ENCODE assay signal across 8 mouse cellular contexts in genomic region chr14:34154601-34155337, GRCm38 (mm10). TPM values are rescaled to one million over a fixed set of nuclear protein-coding genes. Genes with fewer than 3 reads are reported as not detected.
DNase-seq lines count a peak whose midpoint lies in the region; ATAC-seq and TF ChIP-seq lines count a peak whose summit lies in the region.

No protein-coding gene starts in this region.

- 47% methylated on average over 9 of the region's 9 CpGs for WGBS in kidney, adult 2 months
- WGBS in kidney, embryonic 16.5 days, result 44% methylated on average over 9 of the region's 9 CpGs
- 51% methylated on average over 9 of the region's 9 CpGs for WGBS in embryonic facial prominence, embryonic 14.5 days
- WGBS in hindbrain, postnatal 0 days, result 54% methylated on average over 9 of the region's 9 CpGs
- 51% methylated on average over 9 of the region's 9 CpGs for WGBS in limb, embryonic 13.5 days

- H3K9ac ChIP-seq in kidney, embryonic 16.5 days (replicated peaks; ENCODE audit: low read length), result no peak overlapping the region
- no peak overlapping the region for H3K9ac ChIP-seq in embryonic facial prominence, embryonic 14.5 days (ENCODE audit: low read depth, low read length)
- H3K9ac ChIP-seq in hindbrain, postnatal 0 days (replicated peaks; ENCODE audit: low read length), result no peak overlapping the region
- no peak overlapping the region for H3K9ac ChIP-seq in limb, embryonic 13.5 days

- no peaks in the 10 kb centered on the region for H3K36me3 ChIP-seq in kidney, adult 2 months (ENCODE audit: control insufficient read depth, insufficient read depth, low read length)
- H3K36me3 ChIP-seq in kidney, embryonic 16.5 days (ENCODE audit: insufficient read depth, low read length), result no peaks in the 10 kb centered on the region
- H3K36me3 ChIP-seq in embryonic facial prominence, embryonic 14.5 days (ENCODE audit: control insufficient read depth, insufficient read depth, low read length), result no peaks in the 10 kb centered on the region
- H3K36me3 ChIP-seq in hindbrain, postnatal 0 days (ENCODE audit: insufficient read depth, low read length), result no peaks in the 10 kb centered on the region
- H3K36me3 ChIP-seq in limb, embryonic 13.5 days, result no peaks in the 10 kb centered on the region

- TF ChIP-seq CTCF in kidney, adult 2 months (conservative IDR thresholded peaks at IDR 0.05; ENCODE audit: insufficient read depth, insufficient read length, low read depth, low read length), result peak; percentile 58
- TF ChIP-seq CTCF in hindbrain, postnatal 0 days (IDR thresholded peaks at IDR 0.05; ENCODE audit: low read depth), result peak; percentile 88

- ATAC-seq in kidney, embryonic 16.5 days (ENCODE audit: low FRiP score, low TSS enrichment), result no peak
- peak; percentile 82 for ATAC-seq in embryonic facial prominence, embryonic 14.5 days (ENCODE audit: low read depth)
- ATAC-seq in hindbrain, postnatal 0 days, result peak; percentile 83
- peak; percentile 74 for ATAC-seq in limb, embryonic 13.5 days (ENCODE audit: low FRiP score, low read depth)

- no peak overlapping the region for H3K4me2 ChIP-seq in kidney, embryonic 16.5 days (replicated peaks; ENCODE audit: low read depth, low read length)
- H3K4me2 ChIP-seq in embryonic facial prominence, embryonic 14.5 days (ENCODE audit: low read depth, low read length), result no peak overlapping the region
- no peak overlapping the region for H3K4me2 ChIP-seq in hindbrain, postnatal 0 days (ENCODE audit: low read depth, low read length)
- no peak overlapping the region for H3K4me2 ChIP-seq in limb, embryonic 13.5 days (replicated peaks)

- 0 out of 2 replicates have a peak, but pooled peaks cover 2% of the 10 kb centered on the region for H3K9me3 ChIP-seq in kidney, embryonic 16.5 days (ENCODE audit: low read length)
- H3K9me3 ChIP-seq in embryonic facial prominence, embryonic 14.5 days (ENCODE audit: control insufficient read depth, low read length), result no peaks in the 10 kb centered on the region
- no peaks in the 10 kb centered on the region for H3K9me3 ChIP-seq in hindbrain, postnatal 0 days (ENCODE audit: low read length)
- no peaks in the 10 kb centered on the region for H3K9me3 ChIP-seq in limb, embryonic 13.5 days

- peak; percentile 34 for DNase-seq in kidney, adult 2 months
- DNase-seq in adrenal gland, postnatal 36 days, result peak; percentile 67 to 80
- DNase-seq in embryonic facial prominence, embryonic 14.5 days (ENCODE audit: low spot score), result peak; percentile 68
- peak; percentile 86 for DNase-seq in hindbrain, postnatal 0 days (ENCODE audit: low spot score)
- DNase-seq in neural tube, embryonic 10.5 days (ENCODE audit: extremely low spot score, low spot score), result peak; percentile 53
- DNase-seq in urinary bladder, postnatal 14 days (ENCODE audit: low spot score), result peak; percentile 66

- 0 out of 2 replicates have a peak, but pooled peaks cover 2% of the 10 kb centered on the region for H3K4me1 ChIP-seq in kidney, adult 2 months (ENCODE audit: control insufficient read depth, insufficient read depth, low read length)
- H3K4me1 ChIP-seq in kidney, embryonic 16.5 days (ENCODE audit: insufficient read depth, low read length), result peaks cover 7% of the 10 kb centered on the region
- peaks cover 6% of the 10 kb centered on the region for H3K4me1 ChIP-seq in embryonic facial prominence, embryonic 14.5 days (ENCODE audit: control insufficient read depth, insufficient read depth, low read length)
- H3K4me1 ChIP-seq in hindbrain, postnatal 0 days (ENCODE audit: insufficient read depth, low read length), result no peaks in the 10 kb centered on the region
- H3K4me1 ChIP-seq in limb, embryonic 13.5 days, result peaks cover 9% of the 10 kb centered on the region

- no peaks in the 10 kb centered on the region for H3K27me3 ChIP-seq in kidney, adult 2 months (replicated peaks; ENCODE audit: control insufficient read depth, insufficient read depth, low read length)
- H3K27me3 ChIP-seq in kidney, embryonic 16.5 days (ENCODE audit: insufficient read depth, low read length), result no peaks in the 10 kb centered on the region
- H3K27me3 ChIP-seq in embryonic facial prominence, embryonic 14.5 days (replicated peaks; ENCODE audit: control insufficient read depth, insufficient read depth, low read length), result no peaks in the 10 kb centered on the region
- no peaks in the 10 kb centered on the region for H3K27me3 ChIP-seq in hindbrain, postnatal 0 days (ENCODE audit: insufficient read depth, low read length)
- peaks cover 13% of the 10 kb centered on the region; the same call in 1 of the 2 replicates for H3K27me3 ChIP-seq in limb, embryonic 13.5 days

- no peak overlapping the region for H3K27ac ChIP-seq in kidney, adult 2 months (ENCODE audit: insufficient read depth, low read depth, low read length)
- H3K27ac ChIP-seq in kidney, embryonic 16.5 days (ENCODE audit: low read length), result no peak overlapping the region
- H3K27ac ChIP-seq in embryonic facial prominence, embryonic 14.5 days (replicated peaks; ENCODE audit: low read depth, low read length), result no peak overlapping the region
- H3K27ac ChIP-seq in hindbrain, postnatal 0 days, result no peak overlapping the region
- peak overlapping the region; percentile 39 for H3K27ac ChIP-seq in limb, embryonic 13.5 days

- no peak overlapping the region for H3K4me3 ChIP-seq in kidney, adult 2 months (ENCODE audit: insufficient read depth, low read depth, low read length)
- no peak overlapping the region for H3K4me3 ChIP-seq in kidney, embryonic 16.5 days (ENCODE audit: low read length)
- no peak overlapping the region for H3K4me3 ChIP-seq in embryonic facial prominence, embryonic 14.5 days (ENCODE audit: low read depth, low read length)
- H3K4me3 ChIP-seq in hindbrain, postnatal 0 days (ENCODE audit: low read length), result no peak overlapping the region
- no peak overlapping the region for H3K4me3 ChIP-seq in limb, embryonic 13.5 days

- TF ChIP-seq POLR2A in kidney, adult 2 months (IDR thresholded peaks at IDR 0.05; ENCODE audit: low read depth, low read length), result no peak

RNA-seq across cellular contexts. Expression of gene Npy4r, which starts 2.5 kb away (rescaled TPM):
- polyA plus RNA-seq in kidney, adult 2 months (2012; rRNA removed), result 0.03 and 0.06 TPM in 2 replicates
- 0.06 and 0.10 TPM in 2 replicates for polyA plus RNA-seq in kidney, embryonic 16.5 days (2015; fragmentation: Nextera tagmentation; extraction: Ambion mirVana)
- under 1 TPM; 0.13 to 0.20 TPM for total RNA-seq in adrenal gland, postnatal 36 days (2021)
- 0.26 TPM in 1 of 2 replicates, not detected in the other for polyA plus RNA-seq in embryonic facial prominence, embryonic 14.5 days (2014; fragmentation: Nextera tagmentation; extraction: Ambion mirVana)
- total RNA-seq in hindbrain, postnatal 0 days (2014; rRNA removed), result 0.21 and 0.25 TPM in 2 replicates
- polyA plus RNA-seq in hindbrain, postnatal 0 days (2015; fragmentation: Nextera tagmentation; extraction: Ambion mirVana), result 0.11 and 0.24 TPM in 2 replicates
- polyA plus RNA-seq in limb, embryonic 13.5 days (2015; fragmentation: Nextera tagmentation; extraction: Ambion mirVana), result not detected in 2 replicates

RNA-seq across cellular contexts. Expression of gene Gprin2, which starts 46.7 kb away (rescaled TPM):
- polyA plus RNA-seq in kidney, adult 2 months (2012; rRNA removed), result 0.11 and 0.20 TPM in 2 replicates
- polyA plus RNA-seq in kidney, embryonic 16.5 days (2015; fragmentation: Nextera tagmentation; extraction: Ambion mirVana), result 0.58 and 1.1 TPM in 2 replicates
- 1 to 10 TPM; 1.1 to 1.6 TPM for total RNA-seq in adrenal gland, postnatal 36 days (2021)
- polyA plus RNA-seq in embryonic facial prominence, embryonic 14.5 days (2014; fragmentation: Nextera tagmentation; extraction: Ambion mirVana), result 0.84 and 1.1 TPM in 2 replicates
- total RNA-seq in hindbrain, postnatal 0 days (2014; rRNA removed), result 31.7 and 33.6 TPM in 2 replicates
- polyA plus RNA-seq in hindbrain, postnatal 0 days (2015; fragmentation: Nextera tagmentation; extraction: Ambion mirVana), result 4.3 and 8.1 TPM in 2 replicates
- polyA plus RNA-seq in limb, embryonic 13.5 days (2015; fragmentation: Nextera tagmentation; extraction: Ambion mirVana), result 1.3 and 1.9 TPM in 2 replicates

RNA-seq across cellular contexts. Expression of gene A630023A22Rik, which starts 52.2 kb away (rescaled TPM):
- not detected in 2 replicates for polyA plus RNA-seq in kidney, adult 2 months (2012; rRNA removed)
- polyA plus RNA-seq in kidney, embryonic 16.5 days (2015; fragmentation: Nextera tagmentation; extraction: Ambion mirVana), result not detected in 2 replicates
- total RNA-seq in adrenal gland, postnatal 36 days (2021), result not detected
- not detected in 2 replicates for polyA plus RNA-seq in embryonic facial prominence, embryonic 14.5 days (2014; fragmentation: Nextera tagmentation; extraction: Ambion mirVana)
- 2.2 TPM in 1 of 2 replicates, not detected in the other for total RNA-seq in hindbrain, postnatal 0 days (2014; rRNA removed)
- polyA plus RNA-seq in hindbrain, postnatal 0 days (2015; fragmentation: Nextera tagmentation; extraction: Ambion mirVana), result not detected in 2 replicates
- 0.13 TPM in 1 of 2 replicates, not detected in the other for polyA plus RNA-seq in limb, embryonic 13.5 days (2015; fragmentation: Nextera tagmentation; extraction: Ambion mirVana)

Comparison
In these comparisons a context has a peak if more than half of its experiments do, and no peak if none do; other contexts are left out.
1. DNase-seq: peak in every context shown above with its lines; median percentile 86 in hindbrain, postnatal 0 days; 74 in adrenal gland, postnatal 36 days; 68 in embryonic facial prominence, embryonic 14.5 days; 66 in urinary bladder, postnatal 14 days; 53 in neural tube, embryonic 10.5 days; 34 in kidney, adult 2 months.